Mouse (Mus musculus) lung, adult 10 weeks (tissue): ENCODE measurements around the gene Tlnrd1. TPM values are rescaled to one million over a fixed set of nuclear protein-coding genes. Genes with fewer than 3 reads are reported as not detected.

ENCODE experiments used
- polyA plus RNA-seq: library from polyadenylated mRNA; stranded (reverse); fragments of 350-450 nt; fragmentation: Illumina TruSeq; extraction: RNeasy Lipid Tissue Mini Kit (QIAGEN cat#74804); gene quantifications from one replicate; pipeline ENCODE4 v1.2.3, GENCODE M21; 2014; ENCODE audit warnings: low read depth, low replicate concordance; ENCODE audit not compliant: insufficient read depth

Tlnrd1 gene
- 14.8 TPM for polyA plus RNA-seq

GRCm38 (mm10) chr7:83884021-83884658 lies at the start of gene Tlnrd1, which contains the start of gene Mesd:
Gene Tlnrd1, minus strand, starts transcription at chr7:83884305.
Gene Mesd, plus strand, starts transcription at chr7:83884466.

Other genes with a start within 250 kb of the Tlnrd1 start
- 16.1 TPM for gene Il16, start 138.6 kb downstream of the Tlnrd1 start, polyA plus RNA-seq
- gene Cfap161, start 89.4 kb downstream of the Tlnrd1 start, polyA plus RNA-seq: 14.3 TPM
- gene Mesd, start 161 bp upstream of the Tlnrd1 start, polyA plus RNA-seq: 47.1 TPM
- 0.11 TPM for gene Cemip, start 202.2 kb upstream of the Tlnrd1 start, polyA plus RNA-seq